Mouse (Mus musculus) left cerebral cortex, adult 8-10 months (tissue): Measurements from ENCODE around the gene Sp100. TPM values are rescaled to one million over a fixed set of nuclear protein-coding genes. Genes with fewer than 3 reads are reported as not detected.

Source experiments
- DNase-seq, 2 experiments: peaks; one replicate each; pipeline ENCODE4 v3.0.0; 2022; ENCODE audit warnings: low spot score in 2 of 2
- total RNA-seq, 4 experiments: library from RNA; stranded (reverse); gene quantifications; 2 replicates each; pipeline ENCODE4 v1.2.4; 2022

Sp100 gene
- total RNA-seq, 4 experiments from 2014 or later, result 2.9 to 4.3 (median 3.8) TPM

DNA sequence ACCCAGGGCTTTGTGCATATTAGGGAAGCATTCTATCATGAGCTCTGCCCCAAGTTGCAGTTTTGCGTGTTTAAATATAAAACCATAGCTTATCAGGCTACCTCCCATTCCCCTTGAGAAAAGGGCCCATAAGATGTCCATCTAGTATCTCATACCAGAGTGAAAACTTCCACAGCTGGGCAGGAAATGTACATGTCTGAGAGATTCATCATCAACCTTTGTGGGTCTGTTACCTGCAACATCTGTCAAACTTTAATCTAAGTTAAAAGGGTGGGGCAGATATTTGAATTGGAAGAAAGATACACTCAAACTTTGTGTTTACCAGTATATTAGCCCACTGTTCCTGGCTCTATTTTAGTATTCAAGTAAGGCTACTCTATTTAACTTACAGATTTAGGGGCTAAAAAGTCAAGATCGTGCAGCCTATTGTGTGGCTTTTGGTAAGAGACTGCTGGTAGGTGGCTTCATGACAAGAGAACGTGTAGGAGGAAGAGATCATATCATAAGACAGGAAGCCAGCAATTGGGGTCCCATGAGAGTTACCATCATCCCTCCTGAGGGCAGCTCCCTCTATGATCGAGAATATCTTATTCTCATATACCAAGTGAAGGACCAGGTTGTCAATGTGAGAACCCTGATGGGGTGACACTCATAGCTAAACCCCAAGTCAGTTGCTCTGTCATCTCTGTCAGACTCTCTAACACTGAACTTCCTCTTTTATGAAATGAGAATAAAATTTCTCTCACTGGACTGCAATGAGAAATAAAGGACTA lies 48.1 kb downstream of the Sp100 start:
- DNase-seq, result no peak

DNA sequence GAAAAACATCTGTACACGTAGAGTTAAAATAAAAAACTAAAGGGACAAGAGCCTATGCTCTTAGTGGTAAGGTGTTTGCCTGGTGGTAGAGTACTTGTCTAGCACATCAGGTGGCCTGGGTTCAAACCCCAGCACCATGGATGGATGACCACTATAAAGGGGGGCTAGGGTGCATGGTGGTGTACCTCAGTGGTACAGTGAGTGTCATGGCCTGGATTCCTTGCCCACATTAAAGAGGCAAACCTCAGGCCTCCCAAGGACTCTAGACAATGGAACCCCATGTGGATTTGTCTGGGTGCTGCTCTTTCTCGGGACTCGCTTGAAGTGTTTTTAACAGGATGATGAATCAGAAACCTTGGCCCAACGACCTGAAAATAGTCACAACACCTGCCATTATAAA lies 52.7 kb downstream of the Sp100 start:
- DNase-seq, result no peak

DNA sequence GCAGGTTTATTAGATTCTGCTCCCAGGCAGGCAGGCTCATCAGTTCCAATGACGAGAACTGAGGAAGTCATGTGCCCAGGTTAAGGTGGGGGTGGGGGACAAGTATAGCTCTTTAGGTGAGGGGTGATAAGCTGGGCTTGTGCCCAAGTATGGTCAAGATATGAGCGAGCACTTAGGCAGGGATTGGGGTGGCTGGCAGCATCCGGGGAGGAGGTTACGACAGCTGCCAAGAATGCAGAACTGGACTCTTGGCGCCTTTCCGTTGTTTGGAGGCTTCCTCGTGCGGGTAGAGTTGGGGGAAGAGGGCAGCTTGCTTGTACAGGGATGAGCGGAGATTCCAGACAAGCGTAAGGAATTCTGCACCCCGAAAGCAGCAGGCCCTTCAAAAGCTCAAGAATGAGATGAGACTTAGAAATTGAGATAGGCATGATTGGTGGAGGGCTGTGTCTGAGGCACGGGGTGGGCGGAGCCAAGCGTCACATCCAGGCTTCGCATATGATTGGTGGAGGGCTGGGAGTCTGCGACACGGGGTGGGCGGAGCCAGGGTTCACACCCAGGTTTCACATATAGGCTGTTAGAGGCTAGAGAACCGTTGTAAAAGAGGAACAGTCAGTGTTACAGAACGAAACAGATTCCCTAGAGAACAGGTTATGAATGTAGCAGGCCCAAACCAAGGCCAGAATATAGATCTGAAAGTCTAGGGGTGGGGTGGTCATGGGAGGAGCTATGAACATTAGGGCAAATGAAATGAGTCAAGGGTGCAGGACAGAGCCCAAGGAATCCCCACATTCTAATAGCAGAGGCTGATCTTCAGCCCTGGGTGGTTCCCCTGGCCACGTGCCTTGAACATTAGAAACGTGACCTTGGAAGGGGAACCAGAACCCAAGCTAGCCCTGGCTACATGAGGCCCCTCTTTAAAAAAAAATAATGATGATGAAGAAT lies 53.7 kb downstream of the Sp100 start:
- peak; percentile 11 to 55 for DNase-seq

DNA sequence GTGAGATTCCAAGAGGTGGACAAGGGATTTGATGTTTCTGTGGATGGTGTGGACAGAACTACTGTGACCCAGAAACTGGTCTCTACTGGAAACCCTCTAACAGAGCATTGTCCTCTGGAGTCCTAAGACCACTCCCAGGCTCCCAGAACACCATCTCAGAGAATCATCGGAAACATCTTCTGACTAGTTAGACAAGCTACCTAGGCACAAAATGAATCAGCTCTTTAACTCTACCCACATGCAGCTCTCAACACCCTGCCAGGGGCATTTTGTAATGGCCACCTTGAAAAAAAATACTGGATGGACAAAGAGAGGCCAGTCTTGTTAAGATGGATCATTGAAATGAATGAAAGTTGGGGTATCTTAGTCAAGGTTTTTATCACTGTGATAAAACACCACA lies 55.8 kb downstream of the Sp100 start:
- no peak for DNase-seq

DNA sequence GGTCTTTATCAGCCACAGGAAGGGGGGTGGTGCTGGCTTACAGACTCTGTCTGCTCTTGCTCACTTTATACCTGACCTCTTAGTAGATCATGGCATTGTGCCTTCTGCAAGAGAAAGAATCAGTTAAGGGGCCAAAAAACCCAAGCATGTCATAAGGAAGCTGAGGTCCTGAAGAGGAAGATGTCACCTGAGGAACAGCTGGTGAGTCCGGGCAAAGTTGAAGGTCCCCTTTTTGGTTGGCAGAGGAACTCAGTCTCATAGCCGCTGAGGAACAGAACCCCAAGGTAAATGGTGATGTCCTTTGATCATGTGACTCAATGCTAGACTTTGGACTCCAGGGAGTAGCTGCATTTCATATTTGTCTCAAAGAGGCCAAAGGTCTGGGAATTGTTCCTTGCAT lies 57.0 kb downstream of the Sp100 start:
- no peak for DNase-seq

DNA sequence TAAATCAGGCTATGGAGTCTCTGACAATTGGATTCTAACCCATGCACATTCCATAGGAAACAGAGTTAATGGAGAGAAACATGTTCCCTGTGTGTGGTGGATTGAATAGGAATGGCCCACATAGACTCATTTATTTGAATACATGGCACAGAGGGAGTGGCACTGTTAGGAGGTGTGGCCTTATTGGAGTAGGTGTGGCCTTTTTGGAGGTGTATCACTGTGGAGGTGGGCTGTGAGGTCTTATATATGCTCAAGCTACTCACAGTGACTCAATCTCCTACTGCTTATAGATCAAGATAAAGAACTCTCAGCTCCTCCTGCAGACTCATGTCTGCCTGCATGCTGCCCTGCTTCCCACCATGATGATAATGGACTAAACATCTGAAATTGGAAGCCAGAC lies 64.7 kb downstream of the Sp100 start:
- DNase-seq, result no peak

DNA sequence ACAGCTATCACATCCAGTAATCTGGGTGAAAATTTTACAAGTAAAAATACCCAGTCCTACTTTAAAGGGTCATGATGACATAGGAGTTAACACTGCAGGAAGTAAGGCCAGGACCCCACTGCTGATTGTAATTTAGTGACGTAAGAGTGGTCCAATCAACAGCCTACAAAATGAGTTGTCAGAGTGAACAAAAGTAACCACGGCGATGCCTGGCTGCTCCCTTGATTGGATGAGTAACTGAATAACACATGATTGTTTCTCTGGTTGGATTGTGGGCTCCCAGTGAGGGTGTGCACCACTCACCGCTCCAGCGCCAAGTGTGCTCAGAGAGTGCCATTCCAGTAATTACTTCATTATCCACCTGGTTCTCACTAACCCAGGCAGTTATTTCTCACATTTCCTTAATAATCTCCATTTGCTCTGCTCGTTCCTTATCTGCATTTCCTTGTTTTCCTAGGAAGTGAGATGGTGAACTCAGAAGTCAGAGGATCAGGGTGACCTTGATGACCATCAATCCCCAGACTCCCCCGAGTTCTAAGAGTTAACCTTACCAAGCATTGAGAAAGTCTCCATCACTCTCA lies 66.7 kb downstream of the Sp100 start:
- DNase-seq, result no peak

DNA sequence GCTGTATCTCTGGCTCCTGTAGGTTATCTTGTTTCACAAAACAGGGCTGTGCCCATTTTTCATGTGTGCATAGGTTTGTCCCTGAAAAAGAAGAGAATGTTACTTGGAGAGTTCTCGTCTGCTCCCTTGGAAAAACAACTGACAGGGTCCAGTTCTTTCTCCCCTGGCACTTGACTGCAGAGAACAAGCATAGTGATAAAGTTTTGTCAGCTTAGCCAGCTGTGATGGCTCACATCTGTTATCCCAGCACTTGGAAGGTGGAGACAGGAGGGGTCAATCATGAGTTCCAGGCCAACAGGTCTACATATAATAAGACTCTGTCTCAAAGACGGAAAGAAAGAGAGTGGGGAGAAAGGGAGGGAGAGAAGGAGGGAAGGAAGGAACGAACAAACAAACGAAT lies 69.3 kb downstream of the Sp100 start:
- DNase-seq, result no peak

DNA sequence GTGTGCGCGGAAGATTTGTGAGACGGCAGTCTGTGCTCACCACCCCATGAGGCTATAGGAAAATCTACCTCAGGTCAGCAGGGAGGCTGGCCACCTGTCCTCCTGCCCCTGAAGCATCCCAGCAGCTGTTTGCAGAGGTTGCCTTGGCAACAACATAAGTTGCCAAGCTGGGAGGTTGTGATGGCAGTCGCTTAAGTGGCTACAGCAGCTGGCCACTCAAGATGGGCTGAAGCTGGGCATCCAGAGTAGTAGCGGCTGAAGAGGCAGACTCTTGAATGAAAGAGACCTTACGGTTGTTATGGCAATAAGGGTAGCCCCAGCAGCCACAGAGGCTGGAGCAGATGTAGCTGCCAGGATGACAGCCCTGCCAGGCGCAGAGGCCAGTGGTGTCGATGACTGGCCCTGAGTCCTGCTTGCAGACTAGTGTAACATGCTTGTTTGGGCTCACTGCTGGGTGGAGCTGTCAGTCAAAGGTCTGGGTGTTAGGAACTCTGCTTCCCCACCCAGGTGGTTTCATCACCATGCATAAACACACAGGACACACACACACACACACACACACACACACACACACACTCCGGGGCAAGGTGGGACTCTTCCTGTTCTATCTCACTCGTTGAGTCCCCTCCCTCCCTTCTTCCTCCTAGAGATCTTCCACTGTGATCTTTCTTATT lies 70.6 kb downstream of the Sp100 start:
- no peak for DNase-seq

DNA sequence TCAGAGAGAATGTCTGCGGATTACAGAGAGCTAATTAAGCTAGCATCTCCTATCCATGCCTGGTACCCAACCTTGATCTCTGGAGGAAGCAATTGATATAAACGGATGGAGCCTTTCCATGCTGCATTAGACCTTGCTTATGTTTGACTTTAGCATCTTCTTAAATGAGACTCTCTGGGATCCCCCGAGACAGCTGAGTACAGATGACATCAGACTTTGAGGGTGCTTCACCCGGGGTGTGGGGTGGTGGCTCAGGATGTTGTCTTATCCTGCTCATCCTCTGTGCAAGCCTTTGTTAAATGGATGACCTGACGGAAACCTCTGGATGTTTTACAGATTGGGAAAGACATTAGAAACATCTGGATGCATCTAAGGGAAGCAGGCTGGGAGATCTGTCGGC lies 80.7 kb downstream of the Sp100 start:
- no peak for DNase-seq

DNA sequence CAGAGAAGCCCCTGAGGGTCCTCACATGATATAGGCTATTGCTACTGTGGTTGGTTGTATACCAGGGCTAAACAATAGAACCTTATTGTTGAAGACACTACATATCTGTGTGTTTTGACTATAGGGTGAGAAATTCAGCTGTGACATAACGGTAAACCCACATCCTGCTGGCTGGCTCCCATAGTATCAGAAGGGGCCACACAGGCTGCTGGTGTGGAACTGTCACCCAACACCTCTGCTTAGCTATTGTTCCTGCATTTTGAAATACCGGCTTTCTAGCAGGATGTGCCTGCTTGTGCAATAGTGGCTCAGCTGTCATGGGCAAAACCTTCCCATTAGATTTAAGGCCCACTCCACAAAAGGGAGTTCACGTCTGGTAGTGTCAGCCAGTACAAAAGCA lies 82.8 kb downstream of the Sp100 start:
- no peak for DNase-seq

DNA sequence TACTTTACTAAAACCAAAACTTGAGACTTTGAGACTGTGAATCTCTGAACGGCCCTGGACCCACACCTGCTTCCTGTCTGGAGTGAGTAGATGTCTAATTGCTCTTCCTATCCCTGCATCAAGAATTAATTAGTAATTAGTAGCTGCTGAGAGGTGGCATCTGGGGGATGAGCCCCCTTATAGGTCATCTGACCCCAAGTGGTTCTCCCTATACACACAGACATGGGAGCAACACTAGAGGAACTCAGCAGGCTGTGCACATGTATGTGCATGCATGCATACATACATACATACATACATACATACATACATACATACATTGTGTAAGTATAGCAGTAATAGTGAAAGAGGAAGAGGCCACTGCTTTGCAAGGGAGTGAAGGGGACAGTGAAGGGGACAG lies 84.7 kb downstream of the Sp100 start:
- no peak for DNase-seq

DNA sequence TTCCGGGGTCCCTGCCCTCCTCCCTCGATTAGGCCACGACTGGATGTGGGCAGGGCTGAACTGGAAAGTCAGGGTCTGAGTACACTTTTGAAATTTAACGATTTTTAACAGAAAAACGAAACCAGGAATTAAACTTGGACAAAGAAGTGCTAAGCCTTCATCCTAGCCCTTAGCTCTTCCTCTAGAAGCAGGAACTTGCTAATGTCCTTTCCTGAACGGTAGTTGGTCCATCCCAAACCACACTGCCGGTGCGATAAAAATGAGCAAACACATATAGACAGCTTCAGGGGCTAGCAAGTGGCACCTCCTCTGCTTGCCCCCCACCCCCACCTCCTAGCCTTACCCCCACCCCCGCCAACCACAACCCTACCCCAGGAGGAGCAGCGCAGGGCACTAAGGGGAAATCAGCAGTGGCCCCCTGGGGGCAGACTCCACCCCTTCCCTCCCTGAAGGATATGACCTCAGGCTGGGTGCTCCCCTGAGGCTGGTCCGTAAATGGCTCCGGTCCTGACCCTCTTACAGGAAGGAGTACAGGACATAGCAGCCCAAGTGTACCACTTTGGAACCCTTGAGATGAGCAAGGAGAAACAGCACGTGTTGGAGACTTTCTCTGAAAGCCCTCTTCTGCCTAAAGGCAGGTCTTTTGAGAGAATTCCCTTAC lies 85.8 kb downstream of the Sp100 start:
- no peak for DNase-seq

DNA sequence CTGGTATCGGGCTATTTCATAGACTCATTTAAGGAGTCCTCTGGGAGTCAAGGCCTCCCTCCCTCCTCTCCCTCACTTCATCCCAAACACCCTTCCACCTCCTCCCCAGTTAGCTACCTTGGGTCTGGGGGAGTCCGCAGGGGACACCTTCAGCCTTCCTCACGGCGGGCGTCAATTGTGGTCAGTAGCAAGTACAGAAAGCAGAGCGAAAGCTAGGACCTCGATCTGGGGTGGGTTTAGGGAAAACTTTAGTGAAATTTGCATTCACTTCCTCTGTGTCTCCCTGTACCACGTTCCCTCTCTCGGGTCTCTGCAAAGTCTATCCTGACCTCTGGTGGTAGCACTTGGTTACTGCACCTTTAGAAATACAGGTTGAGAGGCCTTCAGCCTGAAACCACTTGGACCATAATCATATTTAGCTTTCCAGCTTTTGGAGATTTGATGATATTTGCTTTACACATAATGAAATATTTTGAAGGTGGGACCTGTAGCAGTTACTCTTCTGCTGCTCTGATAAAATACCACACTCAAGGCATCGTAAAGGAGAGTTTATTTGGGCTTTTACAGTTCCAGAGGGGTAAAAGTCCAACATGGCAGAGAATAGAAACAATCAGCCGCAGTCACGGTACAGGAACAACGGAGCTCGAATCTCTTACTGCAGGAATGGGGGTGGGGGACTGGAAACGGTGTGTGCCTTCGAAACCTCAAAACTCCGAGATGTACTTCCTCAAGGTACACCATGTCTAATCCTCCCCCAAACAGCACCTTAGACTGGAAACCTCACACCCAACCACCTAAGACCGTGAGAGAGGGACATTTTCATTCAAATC lies 86.8 kb downstream of the Sp100 start:
- DNase-seq, result no peak

DNA sequence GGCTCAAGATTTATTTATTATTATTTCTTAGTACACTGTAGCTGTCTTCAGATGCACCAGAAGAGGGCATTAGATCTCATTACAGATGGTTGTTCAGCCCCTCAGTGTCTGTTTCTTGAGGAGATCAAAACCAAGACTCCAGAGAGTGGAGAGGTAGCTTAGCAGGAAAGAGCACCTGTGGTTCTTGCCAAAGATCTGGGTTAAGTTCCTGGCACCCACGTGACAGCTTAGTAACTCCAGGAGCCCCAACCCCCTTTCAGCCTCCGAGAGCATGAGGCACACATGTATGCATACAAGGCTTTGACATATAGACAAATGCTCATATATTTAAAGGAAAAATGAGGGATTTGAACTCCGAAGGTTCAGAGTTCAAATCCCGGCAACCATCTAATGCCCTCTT lies 89.2 kb downstream of the Sp100 start:
- DNase-seq, result no peak

DNA sequence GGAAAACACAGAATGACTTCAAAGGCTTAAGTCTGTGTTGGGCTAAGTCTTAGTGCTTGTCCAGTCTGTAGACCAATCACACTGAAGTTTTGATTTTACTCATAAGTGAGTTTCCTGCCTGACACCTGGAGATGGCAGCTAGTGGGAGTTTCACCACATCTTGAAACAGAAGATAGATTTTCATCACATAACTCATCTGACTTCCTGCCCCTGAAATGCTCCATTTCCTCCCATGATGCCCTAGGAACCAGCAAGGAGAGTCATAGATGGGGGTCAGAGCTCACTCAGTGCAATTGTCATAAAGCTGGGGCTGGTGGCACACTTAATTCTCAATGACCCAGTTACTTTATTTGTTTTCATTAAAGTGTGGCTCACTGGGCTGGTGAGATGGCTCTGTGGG lies 90.0 kb downstream of the Sp100 start:
- no peak for DNase-seq

DNA sequence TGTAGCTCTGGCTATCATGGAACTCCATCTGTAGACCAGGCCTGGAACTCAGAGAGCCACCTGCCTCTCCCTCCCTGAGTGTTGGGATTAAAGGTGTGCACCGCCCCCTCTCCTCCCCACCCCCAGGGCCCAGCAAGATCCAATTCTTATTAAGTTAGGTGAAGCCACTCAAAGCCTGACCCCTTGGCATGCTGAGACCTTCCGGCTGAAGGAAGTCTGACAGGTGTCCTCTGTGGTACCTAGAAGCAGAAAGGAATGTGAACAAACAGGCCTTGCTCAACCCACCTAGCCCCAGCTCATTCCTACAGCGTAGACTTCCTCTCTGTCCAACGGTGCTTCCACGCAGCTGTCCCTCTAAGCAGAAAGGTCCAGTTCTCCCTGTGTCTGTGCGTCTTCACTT lies 91.1 kb downstream of the Sp100 start:
- no peak for DNase-seq

DNA sequence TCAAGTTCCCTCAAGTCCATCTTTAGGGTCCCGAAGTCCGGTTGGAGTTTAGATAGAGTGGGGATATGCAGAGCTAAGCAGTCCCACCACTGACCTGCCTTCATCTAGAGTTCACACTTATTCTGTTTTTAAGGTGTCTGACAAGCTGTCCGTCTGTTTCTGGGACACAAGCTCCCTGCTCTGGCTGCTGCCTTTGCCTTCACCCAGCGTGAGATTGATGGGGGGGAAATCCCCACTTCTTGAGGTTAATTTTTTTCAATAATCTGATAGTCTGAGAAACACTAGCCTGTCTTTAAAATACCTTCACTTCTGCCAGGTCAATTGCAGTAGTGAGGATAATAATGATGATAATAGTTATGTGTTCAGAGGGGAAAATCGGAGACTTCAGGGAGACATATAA lies 92.5 kb downstream of the Sp100 start:
- DNase-seq, result no peak

DNA sequence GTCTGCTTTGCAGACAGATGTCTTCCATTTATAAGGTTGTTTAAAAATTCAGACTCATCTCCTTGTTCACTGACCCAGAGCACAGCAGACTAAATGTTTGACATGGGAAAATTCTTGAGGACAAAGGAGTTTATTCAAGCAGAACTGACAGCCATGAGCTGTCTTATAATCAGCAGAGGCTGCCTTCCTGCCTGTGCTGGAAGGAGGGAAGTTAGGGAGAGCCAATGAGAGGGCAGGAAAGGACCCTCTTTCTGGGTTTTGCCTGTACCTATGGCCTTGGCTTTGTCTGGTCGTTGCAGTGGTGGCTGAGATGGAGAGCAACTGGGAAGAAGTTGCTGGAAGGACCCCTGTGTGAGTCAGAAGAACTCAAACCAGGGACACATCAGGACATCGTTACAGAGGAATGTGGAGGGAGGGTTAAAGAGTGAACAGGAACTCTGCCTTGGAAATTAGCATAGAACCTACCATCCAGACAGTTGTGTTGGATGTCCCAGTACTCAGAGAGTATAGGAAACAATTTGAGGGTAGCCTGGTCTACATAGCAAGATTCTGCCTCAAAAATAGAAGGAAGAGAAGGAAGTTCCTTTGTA lies 93.2 kb downstream of the Sp100 start:
- no peak for DNase-seq

DNA sequence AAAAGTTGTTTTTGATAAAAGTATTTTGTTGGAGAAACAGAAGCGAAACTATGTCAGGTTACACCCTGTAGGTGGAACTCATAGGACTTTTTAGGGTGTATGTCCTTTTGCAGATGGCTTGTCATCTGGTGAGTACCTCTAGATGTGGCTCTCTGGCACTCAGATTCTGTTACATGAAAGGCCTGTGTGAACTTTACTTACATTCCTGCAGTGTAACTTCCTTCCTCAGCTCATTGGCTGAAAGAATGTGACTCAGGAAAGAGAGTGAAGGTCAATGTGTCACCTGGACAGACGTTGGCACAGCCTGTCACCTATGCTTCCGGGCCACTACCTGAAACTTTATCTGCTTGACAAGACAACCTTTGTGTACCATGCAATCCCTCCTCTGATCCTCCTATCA lies 94.8 kb downstream of the Sp100 start:
- DNase-seq, result no peak
